Mouse (Mus musculus): ENCODE measurements around the gene Eif3g. TPM values are rescaled to one million over a fixed set of nuclear protein-coding genes. Genes with fewer than 3 reads are reported as not detected.

The Eif3g gene
- polyA plus RNA-seq, 2 experiments: 104 to 170 TPM

DNA sequence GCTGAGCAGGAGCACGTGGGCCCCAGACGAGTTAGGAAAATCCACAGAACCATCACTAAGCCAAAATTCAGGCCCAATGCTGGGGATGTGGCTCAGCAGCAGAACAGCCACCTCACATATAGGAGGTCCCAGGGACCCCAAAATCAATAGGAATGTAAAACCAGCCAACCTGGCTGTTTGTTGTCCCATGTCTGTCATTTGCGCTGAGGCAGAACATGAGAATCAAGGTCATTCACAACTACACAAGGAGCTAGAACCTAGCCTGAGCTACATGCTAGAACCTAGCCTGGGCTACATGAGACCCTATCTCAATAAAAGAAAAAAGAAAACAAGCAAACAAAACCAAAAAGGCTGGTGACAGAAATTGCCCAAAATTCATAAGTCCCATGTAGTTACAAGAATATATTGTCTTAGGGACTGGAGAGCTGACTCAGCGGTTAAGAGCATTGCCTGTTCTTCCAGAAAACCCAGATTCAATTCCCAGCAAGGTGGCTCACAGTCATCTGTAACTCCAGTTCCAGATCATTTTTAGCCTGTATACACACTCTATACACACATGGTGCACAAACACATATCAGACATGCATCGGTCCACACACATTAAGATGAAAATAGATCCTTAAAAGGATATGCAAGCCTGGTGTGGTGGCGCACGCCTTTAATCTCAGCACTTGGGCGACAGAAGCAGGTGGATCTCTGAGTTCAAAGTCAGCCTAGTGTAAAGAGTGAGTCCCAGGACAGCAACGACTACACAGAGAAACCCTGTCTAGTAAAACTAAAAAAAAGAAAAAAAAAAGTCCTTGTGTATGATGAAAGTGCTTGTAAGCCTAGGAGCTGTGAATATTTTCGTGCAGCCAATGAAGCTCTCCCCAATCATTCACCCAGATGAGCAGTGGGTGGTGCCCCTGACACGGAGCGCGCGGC lies 21.0 kb downstream of the Eif3g start:
- Histone ChIP-seq H3K27ac (peak overlapping the region; percentile 48), H3K4me3 (ENCODE audit: insufficient read depth in 1 of 2, low read depth in 2 of 2, low read length in 2 of 2) (peak overlapping the region; percentile 28 to 57), H3K27me3 (ENCODE audit: control insufficient read depth, insufficient read depth, low read length) (no peaks in the 10 kb centered on the region), H3K4me1 (replicated peaks; ENCODE audit: control insufficient read depth in 2 of 2, insufficient read depth in 2 of 2, low read length in 1 of 2) (peaks cover 4 to 6% of the 10 kb centered on the region in 2 experiments), H3K36me3 (replicated peaks; ENCODE audit: control insufficient read depth, insufficient read depth, low read depth) (no peaks in the 10 kb centered on the region), H3K9ac (replicated peaks) (peak overlapping the region; percentile 49), H3K9me3 (ENCODE audit: control insufficient read depth, low read length) (no peaks in the 10 kb centered on the region), H3K4me2 (ENCODE audit: low read depth) (peak overlapping the region; percentile 92)
- DNase-seq (ENCODE audit: low read depth in 3 of 3, low spot score in 3 of 3) (no peak), ATAC-seq (ENCODE audit: insufficient read depth) (no peak)
- TF ChIP-seq EP300 (IDR thresholded peaks at IDR 0.05; ENCODE audit: low read depth) (no peak), CTCF (IDR thresholded peaks at IDR 0.05; ENCODE audit: low read depth) (peak; percentile 25; the same call in 1 of the 2 replicates)
- 29% methylated on average over 14 of the region's 14 CpGs for WGBS (ENCODE audit: insufficient replicate concordance)

DNA sequence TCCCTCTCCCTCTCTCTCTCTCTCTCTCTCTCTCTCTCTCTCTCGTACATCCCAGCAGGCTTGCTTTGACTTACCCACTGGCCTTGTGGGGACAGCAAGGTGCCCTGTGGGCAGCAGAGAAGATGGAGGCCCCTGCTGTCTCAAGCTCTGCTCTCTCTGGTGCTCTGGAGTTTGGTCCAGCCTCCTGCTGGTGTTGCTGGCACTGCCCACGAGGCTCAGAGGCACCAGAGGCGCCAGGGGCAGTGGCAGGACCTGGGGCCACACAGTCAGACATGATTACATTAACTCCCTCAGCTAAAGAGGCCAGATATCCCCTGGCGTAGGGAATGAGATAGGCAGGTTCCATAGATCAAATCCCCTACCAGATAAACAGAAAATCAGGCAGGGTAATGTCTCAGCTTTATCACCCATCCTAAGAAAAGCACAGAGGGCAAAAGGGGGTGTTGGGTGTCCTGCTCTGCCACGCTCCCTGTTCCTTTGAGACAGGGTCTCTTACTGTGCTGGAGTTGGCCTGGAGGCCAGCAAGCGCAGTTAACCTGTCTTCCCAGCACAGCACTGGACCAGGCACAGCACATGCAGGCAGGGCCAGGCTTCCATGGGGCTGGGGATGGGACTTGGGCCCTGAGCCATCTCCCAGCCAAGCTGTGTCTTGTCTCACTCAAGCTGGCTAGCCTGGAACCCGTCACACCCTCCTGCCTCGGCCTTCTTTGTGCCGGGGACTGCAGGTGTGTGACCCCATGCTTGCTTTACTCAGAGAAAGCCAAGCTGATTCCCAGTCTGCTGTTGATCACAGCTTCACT lies 21.9 kb downstream of the Eif3g start:
- H3K36me3 ChIP-seq (replicated peaks; ENCODE audit: control insufficient read depth, insufficient read depth, low read depth): no peaks in the 10 kb centered on the region
- no peak overlapping the region for H3K4me3 ChIP-seq (ENCODE audit: insufficient read depth in 1 of 2, low read depth in 2 of 2, low read length in 2 of 2)
- ATAC-seq (ENCODE audit: insufficient read depth): no peak
- no peak for DNase-seq (ENCODE audit: low read depth in 3 of 3, low spot score in 3 of 3)
- H3K4me1 ChIP-seq (replicated peaks; ENCODE audit: control insufficient read depth in 2 of 2, insufficient read depth in 2 of 2, low read length in 1 of 2): peaks cover 4 to 6% of the 10 kb centered on the region in 2 experiments
- 57% methylated on average over 9 of the region's 9 CpGs for WGBS (ENCODE audit: insufficient replicate concordance)
- no peaks in the 10 kb centered on the region for H3K9me3 ChIP-seq (ENCODE audit: control insufficient read depth, low read length)
- no peaks in the 10 kb centered on the region for H3K27me3 ChIP-seq (ENCODE audit: control insufficient read depth, insufficient read depth, low read length)
- no peak overlapping the region for H3K27ac ChIP-seq
- H3K9ac ChIP-seq (replicated peaks): no peak overlapping the region
- H3K4me2 ChIP-seq (ENCODE audit: low read depth): no peak overlapping the region
- no peak for TF ChIP-seq CTCF (IDR thresholded peaks at IDR 0.05; ENCODE audit: low read depth)
- no peak for TF ChIP-seq EP300 (IDR thresholded peaks at IDR 0.05; ENCODE audit: low read depth)

DNA sequence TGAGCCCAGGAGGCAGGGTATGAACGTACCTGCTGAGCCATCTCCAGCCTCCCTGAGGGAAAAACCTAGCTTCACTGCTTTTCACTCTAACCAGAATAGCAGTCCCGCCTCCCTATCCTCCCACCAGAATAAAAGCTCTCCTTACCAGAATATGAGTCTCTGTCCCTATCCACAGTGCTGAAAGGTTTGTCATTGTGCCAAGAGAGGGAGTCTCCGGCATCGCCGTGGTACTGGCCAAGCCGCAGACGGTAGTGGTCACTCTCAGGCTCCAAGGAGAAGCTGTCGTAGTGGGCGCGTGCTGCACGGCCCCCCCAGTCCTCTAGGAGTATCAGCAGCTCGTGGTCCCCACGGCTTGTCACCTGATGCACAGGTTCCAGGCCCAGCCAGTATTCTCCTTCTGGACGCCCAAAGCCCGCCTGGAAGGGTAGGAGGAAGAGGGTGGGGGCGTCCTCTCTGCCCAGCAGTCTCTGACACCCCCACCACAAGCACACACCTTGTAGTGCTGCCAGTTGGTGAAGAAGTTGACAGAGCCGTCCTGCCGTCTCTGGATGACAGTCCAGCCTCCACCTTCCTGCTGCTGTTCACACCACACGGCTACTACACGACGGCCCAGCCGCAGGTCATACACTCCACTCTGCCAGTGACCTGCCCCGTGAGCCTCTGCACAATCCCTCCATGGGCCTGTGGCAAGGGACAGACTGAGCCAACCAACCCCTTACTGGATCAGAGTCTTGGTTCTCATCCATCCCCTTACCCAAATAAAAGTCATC lies 23.2 kb downstream of the Eif3g start:
- H3K36me3 ChIP-seq (replicated peaks; ENCODE audit: control insufficient read depth, insufficient read depth, low read depth): no peaks in the 10 kb centered on the region
- H3K9me3 ChIP-seq (ENCODE audit: control insufficient read depth, low read length): no peaks in the 10 kb centered on the region
- no peak for ATAC-seq (ENCODE audit: insufficient read depth)
- H3K4me2 ChIP-seq (ENCODE audit: low read depth): no peak overlapping the region
- no peak for DNase-seq (ENCODE audit: low read depth in 3 of 3, low spot score in 3 of 3)
- H3K4me3 ChIP-seq (ENCODE audit: insufficient read depth in 1 of 2, low read depth in 2 of 2, low read length in 2 of 2): no peak overlapping the region
- no peaks in the 10 kb centered on the region for H3K27me3 ChIP-seq (ENCODE audit: control insufficient read depth, insufficient read depth, low read length)
- TF ChIP-seq EP300 (IDR thresholded peaks at IDR 0.05; ENCODE audit: low read depth) (no peak), CTCF (IDR thresholded peaks at IDR 0.05; ENCODE audit: low read depth) (no peak)
- no peak overlapping the region for H3K9ac ChIP-seq (replicated peaks)
- no peak overlapping the region for H3K27ac ChIP-seq
- 63% methylated on average over 23 of the region's 23 CpGs for WGBS (ENCODE audit: insufficient replicate concordance)
- peaks cover 4 to 6% of the 10 kb centered on the region in 2 experiments for H3K4me1 ChIP-seq (replicated peaks; ENCODE audit: control insufficient read depth in 2 of 2, insufficient read depth in 2 of 2, low read length in 1 of 2)

DNA sequence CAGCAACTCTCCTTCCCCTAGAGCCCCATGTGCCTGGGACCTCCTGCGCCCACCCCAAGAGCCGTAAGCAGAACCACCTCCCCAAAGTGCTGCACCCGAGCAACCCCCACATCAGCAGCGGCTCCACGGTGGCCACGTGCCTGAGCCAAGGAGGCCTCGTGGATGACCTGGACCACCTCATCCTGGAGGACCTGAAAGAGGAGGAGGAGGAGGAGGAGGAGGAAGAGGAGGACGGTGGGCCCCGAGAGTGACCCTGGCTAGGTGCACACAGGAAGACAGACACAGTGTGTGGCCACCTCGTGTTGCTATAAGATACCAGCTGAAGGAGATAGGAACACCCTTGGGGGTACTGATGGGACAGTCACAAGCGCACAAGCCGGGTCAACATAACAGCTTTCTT lies 24.9 kb downstream of the Eif3g start:
- no peak overlapping the region for H3K4me2 ChIP-seq (ENCODE audit: low read depth)
- 77% methylated on average over 12 of the region's 12 CpGs for WGBS (ENCODE audit: insufficient replicate concordance)
- no peak for ATAC-seq (ENCODE audit: insufficient read depth)

More for the DNA sequence above, 24.9 kb downstream of the Eif3g start:
- H3K9me3 ChIP-seq (ENCODE audit: control insufficient read depth, low read length): no peaks in the 10 kb centered on the region
- no peak overlapping the region for H3K9ac ChIP-seq (replicated peaks)
- DNase-seq (ENCODE audit: low read depth in 3 of 3, low spot score in 3 of 3): no peak
- TF ChIP-seq EP300 (IDR thresholded peaks at IDR 0.05; ENCODE audit: low read depth) (no peak), CTCF (IDR thresholded peaks at IDR 0.05; ENCODE audit: low read depth) (no peak)
- H3K36me3 ChIP-seq (replicated peaks; ENCODE audit: control insufficient read depth, insufficient read depth, low read depth): no peaks in the 10 kb centered on the region
- H3K27ac ChIP-seq: no peak overlapping the region
- H3K4me3 ChIP-seq (ENCODE audit: insufficient read depth in 1 of 2, low read depth in 2 of 2, low read length in 2 of 2): no peak overlapping the region
- peaks cover 8% of the 10 kb centered on the region for H3K27me3 ChIP-seq (ENCODE audit: control insufficient read depth, insufficient read depth, low read length)
- H3K4me1 ChIP-seq (replicated peaks; ENCODE audit: control insufficient read depth in 2 of 2, insufficient read depth in 2 of 2, low read length in 1 of 2): peaks cover 0 to 4% of the 10 kb centered on the region in 2 experiments; a peak in 3 of 4 replicates
